9 mouse cellular contexts compared by ENCODE assay signal in genomic region chr11:96003969-96004792, GRCm38 (mm10). TPM values are rescaled to one million over a fixed set of nuclear protein-coding genes. Genes with fewer than 3 reads are reported as not detected.
DNase-seq lines count a peak whose midpoint lies in the region; ATAC-seq and TF ChIP-seq lines count a peak whose summit lies in the region.
"Had no signal": no experiment of that assay in that cellular context is flagged by ENCODE, and none has a peak within 500 bp of the region (broad histone marks: within the 10 kb centered on the region; RNA-seq: fewer than 3 reads in every experiment).

No protein-coding gene starts in this region.

- H3K4me1 ChIP-seq in G1E (ENCODE audit: insufficient read depth, low read depth, low read length), result peaks cover 63% of the 10 kb centered on the region
- peaks cover 2 to 15% of the 10 kb centered on the region in 2 experiments; a peak in 3 of 4 replicates for H3K4me1 ChIP-seq in heart, embryonic 14.5 days (ENCODE audit: control insufficient read depth in 2 of 2, insufficient read depth in 2 of 2, low read length in 2 of 2)
- peaks cover 26% of the 10 kb centered on the region for H3K4me1 ChIP-seq in liver, embryonic 16.5 days (ENCODE audit: control insufficient read depth, low read depth, low read length)

- no peak for TF ChIP-seq CTCF in G1E (IDR thresholded peaks at IDR 0.05; ENCODE audit: low read depth, low read length)

- H3K27me3 ChIP-seq in G1E (ENCODE audit: insufficient read depth, low read length), result no peaks in the 10 kb centered on the region
- H3K27me3 ChIP-seq in heart, embryonic 14.5 days (ENCODE audit: control insufficient read depth, insufficient read depth, low read length), result no peaks in the 10 kb centered on the region
- H3K27me3 ChIP-seq in liver, embryonic 16.5 days (ENCODE audit: control insufficient read depth, insufficient read depth, low read depth, low read length), result peaks cover 46% of the 10 kb centered on the region

- H3K4me3 ChIP-seq in G1E (ENCODE audit: low read depth, low read length), result peak overlapping the region; percentile 83
- H3K4me3 ChIP-seq in heart, embryonic 14.5 days (ENCODE audit: control insufficient read depth in 1 of 2, insufficient read depth in 1 of 2, low read depth in 1 of 2, low read length in 2 of 2), result peak overlapping the region; percentile 69 to 87
- H3K4me3 ChIP-seq in liver, embryonic 16.5 days (ENCODE audit: low read depth, low read length), result peak overlapping the region; percentile 72

- no peak for ATAC-seq in G1E (ENCODE audit: extremely low read depth, insufficient number of reproducible peaks, low FRiP score, poor library complexity, severe bottlenecking)
- ATAC-seq in heart, embryonic 14.5 days (ENCODE audit: insufficient number of reproducible peaks, insufficient read depth, low FRiP score, low read depth), result no peak
- ATAC-seq in liver, embryonic 16.5 days (ENCODE audit: low read depth), result peak; percentile 15; the same call in 1 of the 2 replicates

- H3K36me3 ChIP-seq in G1E (replicated peaks), result peaks cover 23% of the 10 kb centered on the region
- no peaks in the 10 kb centered on the region for H3K36me3 ChIP-seq in heart, embryonic 14.5 days (ENCODE audit: control insufficient read depth, insufficient read depth, low read length)
- no peaks in the 10 kb centered on the region for H3K36me3 ChIP-seq in liver, embryonic 16.5 days (ENCODE audit: control insufficient read depth, insufficient read depth)

- DNase-seq in embryo, embryonic 11 days, result peak; percentile 60
- no peak for DNase-seq in embryo, embryonic 10 days (ENCODE audit: low spot score)
- no peak for DNase-seq in G1E (ENCODE audit: low spot score)
- DNase-seq in right cerebral cortex, adult 2 months (ENCODE audit: low spot score in 2 of 2), result no peak
- DNase-seq in gastrocnemius, adult 18-20 months (ENCODE audit: low spot score), result no peak
- DNase-seq in urinary bladder, postnatal 36 days (ENCODE audit: low spot score in 2 of 2), result no peak

- under 1% methylated on average over 25 of the region's 32 CpGs for WGBS in heart, embryonic 14.5 days
- WGBS in liver, embryonic 16.5 days (ENCODE audit: insufficient replicate concordance), result 1% methylated on average over 29 of the region's 32 CpGs

- peak overlapping the region; percentile 84 to 95 for H3K27ac ChIP-seq in heart, embryonic 14.5 days (replicated peaks in 1 of 2; ENCODE audit: control insufficient read depth in 1 of 2, insufficient read depth in 1 of 2, low read depth in 2 of 2, low read length in 2 of 2)
- peak overlapping the region; percentile 56 for H3K27ac ChIP-seq in liver, embryonic 16.5 days (ENCODE audit: low read length)

- H3K9me3 ChIP-seq in G1E (replicated peaks), result no peaks in the 10 kb centered on the region
- H3K9me3 ChIP-seq in heart, embryonic 14.5 days (ENCODE audit: control insufficient read depth, low read length), result no peaks in the 10 kb centered on the region
- no peaks in the 10 kb centered on the region for H3K9me3 ChIP-seq in liver, embryonic 16.5 days (replicated peaks; ENCODE audit: control insufficient read depth, low read length)

- H3K4me2 ChIP-seq in heart, embryonic 14.5 days (ENCODE audit: low read length), result peak overlapping the region; percentile 99
- peak overlapping the region; percentile 93 for H3K4me2 ChIP-seq in liver, embryonic 16.5 days (ENCODE audit: low read depth, low read length)

- H3K9ac ChIP-seq in heart, embryonic 14.5 days (ENCODE audit: low read length), result peak overlapping the region; percentile 97
- H3K9ac ChIP-seq in liver, embryonic 16.5 days (ENCODE audit: low read depth, low read length), result peak overlapping the region; percentile 69

RNA-seq across cellular contexts. Expression of gene Igf2bp1, which starts 1.6 kb away (rescaled TPM):
- 113 and 120 TPM in 2 replicates for total RNA-seq in G1E (2014; fragmentation: Nextera tagmentation)
- total RNA-seq in G1E (2017), result 38.3 and 49.1 TPM in 2 replicates
- polyA plus RNA-seq in G1E (2012), result 51.3 and 52.6 TPM in 2 replicates
- 14.0 and 17.2 TPM in 2 replicates for polyA plus RNA-seq in heart, embryonic 14.5 days (2014; fragmentation: Nextera tagmentation; extraction: Ambion mirVana)
- 10.4 and 10.8 TPM in 2 replicates for polyA plus RNA-seq in liver, embryonic 16.5 days (2015; fragmentation: Nextera tagmentation; extraction: Ambion mirVana)
- total RNA-seq in gastrocnemius, adult 18-20 months (2021), result not detected

RNA-seq across cellular contexts. Expression of gene Gip, which starts 20.2 kb away (rescaled TPM):
- total RNA-seq in G1E (2014; fragmentation: Nextera tagmentation) (not detected in 2 replicates), G1E (2017) (0.76 TPM in 1 of 2 replicates, not detected in the other)
- polyA plus RNA-seq in G1E (2012), result not detected in 2 replicates
- not detected in 2 replicates for polyA plus RNA-seq in heart, embryonic 14.5 days (2014; fragmentation: Nextera tagmentation; extraction: Ambion mirVana)
- 0.25 TPM in 1 of 2 replicates, not detected in the other for polyA plus RNA-seq in liver, embryonic 16.5 days (2015; fragmentation: Nextera tagmentation; extraction: Ambion mirVana)
- total RNA-seq in gastrocnemius, adult 18-20 months (2021), result not detected
- total RNA-seq: heart, adult 18-20 months had no signal

RNA-seq across cellular contexts. Expression of gene Snf8, which starts 30.5 kb away (rescaled TPM):
- total RNA-seq in G1E (2014; fragmentation: Nextera tagmentation) (38.7 and 48.4 TPM in 2 replicates), G1E (2017) (58.4 and 62.3 TPM in 2 replicates)
- 154 and 196 TPM in 2 replicates for polyA plus RNA-seq in G1E (2012)
- polyA plus RNA-seq in heart, embryonic 14.5 days (2014; fragmentation: Nextera tagmentation; extraction: Ambion mirVana), result 23.5 and 30.5 TPM in 2 replicates
- 47.5 and 54.4 TPM in 2 replicates for polyA plus RNA-seq in liver, embryonic 16.5 days (2015; fragmentation: Nextera tagmentation; extraction: Ambion mirVana)
- 10 to 100 TPM; 33.4 to 35.7 TPM for total RNA-seq in gastrocnemius, adult 18-20 months (2021)
